ENCODE assay signal across 8 mouse cellular contexts in the genomic region with DNA sequence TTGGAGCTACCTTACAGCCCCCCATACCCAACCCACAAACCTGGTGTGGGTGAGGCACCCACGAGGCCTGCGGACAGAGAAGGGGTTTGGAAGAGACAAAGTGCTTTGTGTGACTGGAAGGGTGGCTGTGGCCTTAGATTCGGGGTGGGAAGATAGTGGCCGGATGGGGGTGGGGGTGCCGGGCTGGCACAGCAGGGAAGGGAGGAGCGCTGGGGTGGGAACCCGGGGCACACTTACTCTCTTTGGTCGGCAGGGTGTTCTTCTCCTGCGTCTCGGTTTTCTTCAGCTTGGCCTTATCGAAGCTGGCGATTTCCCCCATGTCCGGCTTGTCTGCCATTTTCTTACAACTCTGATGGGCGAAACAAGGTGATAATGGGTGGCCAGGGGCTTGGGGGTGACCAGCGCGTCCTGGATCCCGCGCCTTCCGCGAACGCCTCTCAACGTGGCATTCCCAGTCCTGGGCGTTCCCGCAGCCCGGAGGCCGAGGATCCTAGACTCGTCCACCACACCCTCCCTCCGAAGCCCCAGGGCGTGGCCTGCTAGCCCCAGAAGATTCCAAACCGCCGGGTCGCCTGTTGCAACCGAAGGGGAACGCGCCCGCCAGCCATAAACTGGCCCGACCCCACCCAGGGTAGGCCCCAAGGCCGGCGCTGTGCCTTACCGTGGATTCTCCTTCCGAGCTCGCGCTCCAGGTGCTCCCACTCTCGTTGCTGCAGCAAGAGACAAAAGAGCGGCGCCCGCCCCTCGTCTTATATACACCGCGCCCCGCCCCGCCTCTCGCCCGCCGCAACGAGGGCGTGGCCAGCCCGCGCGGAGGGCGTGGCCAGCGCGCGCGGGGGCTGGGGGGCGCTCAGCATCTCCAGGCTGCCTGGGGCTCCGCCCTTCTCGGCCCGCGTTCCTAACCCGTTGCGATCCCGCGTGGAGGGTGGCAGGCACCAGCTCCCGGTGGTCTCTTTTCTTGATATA. TPM values are rescaled to one million over a fixed set of nuclear protein-coding genes. Genes with fewer than 3 reads are reported as not detected.
A peak's percentile ranks its signal among the peaks of the same experiment; 100 is the strongest.
DNase-seq lines count a peak whose midpoint lies in the region; ATAC-seq lines count a peak whose summit lies in the region.

No protein-coding gene starts in this region.

- H3K27ac ChIP-seq in hindbrain, embryonic 13.5 days = peak overlapping the region; percentile 99

- no peaks in the 10 kb centered on the region; the same call in 1 of the 2 replicates for H3K36me3 ChIP-seq in hindbrain, embryonic 13.5 days

- H3K27me3 ChIP-seq in hindbrain, embryonic 13.5 days = no peaks in the 10 kb centered on the region

- peak overlapping the region; percentile 95 for H3K4me3 ChIP-seq in hindbrain, embryonic 13.5 days

- under 1% methylated on average over 67 of the region's 75 CpGs for WGBS in hindbrain, embryonic 13.5 days

- DNase-seq in NIH3T3 (ENCODE audit: low read depth) = peak; percentile 92
- peak; percentile 96 for DNase-seq in cerebellum, postnatal 10 days
- peak; percentile 74 to 81 for DNase-seq in frontal cortex, postnatal 14 days (ENCODE audit: low spot score in 2 of 2)
- DNase-seq in layer of hippocampus, postnatal 36 days = peak; percentile 82 to 84
- DNase-seq in lung, postnatal 25 days (ENCODE audit: low spot score) = peak; percentile 80
- DNase-seq in retina, embryonic 14.5 days (ENCODE audit: low spot score) = peak; percentile 88
- peak; percentile 95 for DNase-seq in thymus, postnatal 4 days

- H3K4me2 ChIP-seq in hindbrain, embryonic 13.5 days = peak overlapping the region; percentile 69

- peak overlapping the region; percentile 100 for H3K9ac ChIP-seq in hindbrain, embryonic 13.5 days

- peaks cover 26% of the 10 kb centered on the region for H3K4me1 ChIP-seq in hindbrain, embryonic 13.5 days (replicated peaks)

- peak; percentile 86 for ATAC-seq in hindbrain, embryonic 13.5 days (ENCODE audit: low FRiP score)

- H3K9me3 ChIP-seq in hindbrain, embryonic 13.5 days = no peaks in the 10 kb centered on the region

RNA-seq across cellular contexts. Expression of gene Tmsb10, which starts 0.6 kb away (rescaled TPM):
- 5,412 and 5,881 TPM in 2 replicates for polyA plus RNA-seq in hindbrain, embryonic 13.5 days (2015; fragmentation: Nextera tagmentation; extraction: Ambion mirVana)
- total RNA-seq in layer of hippocampus, postnatal 36 days (2021) = 100 to 1,000 TPM; 343 to 346 TPM

RNA-seq across cellular contexts. Expression of gene Kcmf1, which starts 58.2 kb away (rescaled TPM):
- polyA plus RNA-seq in hindbrain, embryonic 13.5 days (2015; fragmentation: Nextera tagmentation; extraction: Ambion mirVana) = 27.0 and 29.3 TPM in 2 replicates
- 10 to 100 TPM; 62.3 to 64.6 TPM for total RNA-seq in layer of hippocampus, postnatal 36 days (2021)

Comparison
In these comparisons a context has a peak if more than half of its experiments do, and no peak if none do; other contexts are left out.
1. Peak in every context shown above with its lines: DNase-seq, ATAC-seq, H3K4me3 ChIP-seq and H3K27ac ChIP-seq.